Mouse (Mus musculus) megakaryocyte, embryonic 14.5 days (primary cell): ENCODE measurements at regions not wholly inside any gene's neighbourhood (a gene's known extent, or its start where the extent isn't known, plus 50 kb on each side); places are given as distances from the start of the nearest gene placed in this dataset.

ENCODE experiments used
- FLI1 ChIP-seq: IDR thresholded peaks from 2 replicates; pipeline ENCODE4 v1.6.1; 2012; ENCODE audit warnings: low read length, inconsistent platforms, mixed read lengths
- GATA1 ChIP-seq: IDR thresholded peaks from 3 replicates; pipeline ENCODE4 v1.6.1; 2012; ENCODE audit warnings: mixed read lengths, low read length, inconsistent platforms, borderline replicate concordance

GRCm38 (mm10) chr15:36370906-36371305 lies 636.7 kb downstream of the Zfp706 start:
- TF ChIP-seq GATA1 (no peak), FLI1 (no peak)
